Mouse (Mus musculus) heart, adult 2 months (tissue): ENCODE results near the gene Cyp51. TPM values are rescaled to one million over a fixed set of nuclear protein-coding genes. Genes with fewer than 3 reads are reported as not detected.

Source experiments
- DNase-seq, 2 experiments: peaks; one replicate each; pipeline ENCODE4 v3.0.0; 2021
- H3K27ac ChIP-seq: fragments of 200-600 bp; 2 replicates; pipeline ENCODE4 v1.8.1; 2022
- H3K27me3 ChIP-seq: fragments of 200-500 bp; 2 replicates; pipeline ENCODE4 v1.6.1; 2012; ENCODE audit warnings: mild to moderate bottlenecking, low read length, inconsistent platforms, mixed read lengths; ENCODE audit not compliant: control insufficient read depth, insufficient read depth
- H3K36me3 ChIP-seq: fragments of 200-500 bp; 2 replicates; pipeline ENCODE4 v1.6.1; 2012; ENCODE audit warnings: low read length, inconsistent platforms; ENCODE audit not compliant: control insufficient read depth, insufficient read depth
- H3K4me1 ChIP-seq: fragments of 200-500 bp; 2 replicates; pipeline ENCODE4 v1.6.1; 2011; ENCODE audit warnings: low read length; ENCODE audit not compliant: control insufficient read depth, insufficient read depth
- H3K4me3 ChIP-seq: fragments of 200-600 bp; 2 replicates; pipeline ENCODE4 v1.8.1; 2022
- H3K79me2 ChIP-seq: fragments of 200-500 bp; replicated peaks from 2 replicates; pipeline ENCODE4 v1.6.1; 2012; ENCODE audit warnings: mild to moderate bottlenecking, inconsistent platforms, low read length, moderate library complexity, mixed read lengths; ENCODE audit not compliant: control insufficient read depth, insufficient read depth
- H3K9ac ChIP-seq: fragments of 200-500 bp; 2 replicates; pipeline ENCODE4 v1.6.1; 2012; ENCODE audit warnings: low read depth, mild to moderate bottlenecking, control low read depth, inconsistent platforms, low read length, mixed read lengths
- CTCF ChIP-seq: fragments of 200-600 bp; IDR thresholded peaks from 2 replicates; pipeline ENCODE4 v1.8.1; 2022; ENCODE audit warnings: antibody characterized with exemption, mild to moderate bottlenecking, moderate library complexity
- EP300 ChIP-seq: fragments of 200-500 bp; IDR thresholded peaks from 2 replicates; pipeline ENCODE4 v1.6.1; 2011; ENCODE audit warnings: low read depth, low read length, control low read depth; ENCODE audit not compliant: insufficient read depth
- POLR2A ChIP-seq: fragments of 200-500 bp; IDR thresholded peaks from 2 replicates; pipeline ENCODE4 v1.6.1; 2011; ENCODE audit warnings: mild to moderate bottlenecking, low read depth, low read length, control low read depth; ENCODE audit not compliant: insufficient read depth
- WGBS: fragments of 180-500 bp; shearing (Covaris S2); methylation state at CpG from one replicate; pipeline ENCODE4 v1.1.7; 2018; 5-methylcytosine and 5-hydroxymethylcytosine counted together
- intact Hi-C: fragments of 180-260 bp; cut with DNase I; formaldehyde crosslinking; loops from one replicate; pipeline ENCODE4 v1.15.1; 2025
- polyA plus RNA-seq: library from polyadenylated mRNA; depleted of rRNA; stranded (reverse); fragments of >200 nt; gene quantifications from 2 replicates; pipeline ENCODE4 v1.2.3, GENCODE M21; 2012; rRNA removed
- total RNA-seq, 2 experiments: library from RNA; stranded (reverse); gene quantifications; 2 replicates each; pipeline ENCODE4 v1.2.3; 2021

Gene Cyp51
- total and polyA plus RNA-seq, 3 experiments = 4.6 to 6.4 (median 6.2) TPM

GRCm38 (mm10) chr5:4040922-4041321, 63.6 kb downstream of the Cyp51 start:
- TF ChIP-seq POLR2A (no peak), CTCF (no peak), EP300 (no peak)
- DNase-seq = no peak
- Histone ChIP-seq H3K9ac (no peak overlapping the region), H3K36me3 (no peaks in the 10 kb centered on the region; the same call in 1 of the 2 replicates), H3K79me2 (no peaks in the 10 kb centered on the region), H3K27ac (no peak overlapping the region), H3K4me3 (no peak overlapping the region), H3K27me3 (no peaks in the 10 kb centered on the region), H3K4me1 (no peaks in the 10 kb centered on the region)
- WGBS = 92% methylated on average over 2 of the region's 2 CpGs
- intact Hi-C loops = no loop called here

- Histone ChIP-seq H3K36me3 (no peaks in the 10 kb centered on the region; the same call in 1 of the 2 replicates), H3K27me3 (no peaks in the 10 kb centered on the region), H3K4me3 (no peak overlapping the region), H3K27ac (no peak overlapping the region), H3K9ac (no peak overlapping the region), H3K79me2 (no peaks in the 10 kb centered on the region), H3K4me1 (no peaks in the 10 kb centered on the region)
- intact Hi-C loops = no loop called here
- WGBS = 96% methylated on average over 6 of the region's 6 CpGs
- no peak for DNase-seq
- no peak for TF ChIP-seq EP300
- TF ChIP-seq POLR2A = no peak
- peak; percentile 45 for TF ChIP-seq CTCF
Measured at GRCm38 (mm10) chr5:4040372-4040771, 64.2 kb downstream of the Cyp51 start.

GRCm38 (mm10) chr5:4039351-4039750, 65.2 kb downstream of the Cyp51 start:
- no peak overlapping the region for H3K4me3 ChIP-seq
- H3K9ac ChIP-seq = no peak overlapping the region
- no peak for DNase-seq
- intact Hi-C loops = no loop called here
- no peaks in the 10 kb centered on the region for H3K27me3 ChIP-seq
- WGBS = 90% methylated on average over 8 of the region's 8 CpGs
- H3K4me1 ChIP-seq = no peaks in the 10 kb centered on the region
- H3K79me2 ChIP-seq = no peaks in the 10 kb centered on the region
- no peak overlapping the region for H3K27ac ChIP-seq
- no peaks in the 10 kb centered on the region; the same call in 1 of the 2 replicates for H3K36me3 ChIP-seq
- TF ChIP-seq EP300 (no peak), CTCF (no peak), POLR2A (no peak)

GRCm38 (mm10) chr5:4036686-4037085, 67.9 kb downstream of the Cyp51 start:
- 98% methylated on average over 9 of the region's 9 CpGs for WGBS
- Histone ChIP-seq H3K4me1 (no peaks in the 10 kb centered on the region), H3K4me3 (no peak overlapping the region), H3K36me3 (no peaks in the 10 kb centered on the region), H3K27me3 (no peaks in the 10 kb centered on the region), H3K79me2 (no peaks in the 10 kb centered on the region), H3K27ac (no peak overlapping the region), H3K9ac (no peak overlapping the region)
- intact Hi-C loops = no loop called here
- DNase-seq = no peak
- no peak for TF ChIP-seq CTCF
- no peak for TF ChIP-seq POLR2A
- TF ChIP-seq EP300 = no peak

- WGBS = 76% methylated on average over 4 of the region's 4 CpGs
- intact Hi-C loops = no loop called here
- Histone ChIP-seq H3K9ac (no peak overlapping the region), H3K4me3 (no peak overlapping the region), H3K27me3 (no peaks in the 10 kb centered on the region), H3K79me2 (no peaks in the 10 kb centered on the region), H3K27ac (no peak overlapping the region), H3K36me3 (no peaks in the 10 kb centered on the region), H3K4me1 (no peaks in the 10 kb centered on the region)
- no peak for DNase-seq
- no peak for TF ChIP-seq CTCF
- no peak for TF ChIP-seq POLR2A
- TF ChIP-seq EP300 = no peak
Measured at GRCm38 (mm10) chr5:4031846-4032245, 72.7 kb downstream of the Cyp51 start.

Other genes starting within 250 kb of the Cyp51 start
- 1 to 10 TPM; 2.4 to 3.7 TPM for gene Mterf1a, start 210.8 kb downstream of the Cyp51 start, total RNA-seq
- gene Mterf1a, start 210.8 kb downstream of the Cyp51 start, polyA plus RNA-seq = 0.70 and 1.5 TPM in 2 replicates
- gene Akap9, start 176.7 kb downstream of the Cyp51 start, total RNA-seq = 10 to 100 TPM; 37.5 to 45.3 TPM
- gene Akap9, start 176.7 kb downstream of the Cyp51 start, polyA plus RNA-seq = 4.4 and 6.8 TPM in 2 replicates
- 1 to 10 TPM; 2.0 to 2.3 TPM for gene Mterf1b, start 87.6 kb upstream of the Cyp51 start, total RNA-seq
- 0.49 and 0.88 TPM in 2 replicates for gene Mterf1b, start 87.6 kb upstream of the Cyp51 start, polyA plus RNA-seq